Mouse (Mus musculus): ENCODE results near the gene Crabp2.

GRCm38 (mm10) chr3:87905880-87906485 is 42.5 kb upstream of the Crabp2 start, which contains the start of gene Hdgf:
- TF ChIP-seq POLR2A (IDR thresholded peaks at IDR 0.05; ENCODE audit: insufficient read depth, low read depth, low read length) (peak; percentile 32; the same call in 1 of the 2 replicates), CTCF (IDR thresholded peaks at IDR 0.05; ENCODE audit: insufficient read depth, low read depth, low read length) (no peak)

Data from olfactory bulb, adult 2 months (tissue).